Mouse (Mus musculus) forebrain, embryonic 15.5 days (tissue): ENCODE measurements around the gene Iqcj. TPM values are rescaled to one million over a fixed set of nuclear protein-coding genes. Genes with fewer than 3 reads are reported as not detected.
"Not testable (repeated sequence)": the region's sequence is repeated elsewhere in the genome, so short reads cannot be mapped to it uniquely, and the experiment has no call there.

Experiments used
- ATAC-seq: fragments of 200-750 bp; cut with Nextera tagmentation; replicated peaks from 2 replicates; pipeline ENCODE4 v1.8.0; 2017; ENCODE audit warnings: mild to moderate bottlenecking, moderate TSS enrichment, moderate library complexity
- H3K27ac ChIP-seq: fragments of 300-500 bp; sonication (generic); replicated peaks from 2 replicates; pipeline ENCODE4 v1.5.1; 2015; ENCODE audit warnings: mild to moderate bottlenecking, inconsistent platforms
- H3K27me3 ChIP-seq: fragments of 300-500 bp; sonication (generic); 2 replicates; pipeline ENCODE4 v1.6.1; 2015; ENCODE audit warnings: inconsistent platforms
- H3K36me3 ChIP-seq: fragments of 300-500 bp; sonication (generic); 2 replicates; pipeline ENCODE4 v1.6.1; 2015; ENCODE audit warnings: mild to moderate bottlenecking, inconsistent platforms
- H3K4me1 ChIP-seq: fragments of 300-500 bp; sonication (generic); 2 replicates; pipeline ENCODE4 v1.6.1; 2015; ENCODE audit warnings: inconsistent platforms
- H3K4me2 ChIP-seq: fragments of 300-500 bp; sonication (generic); replicated peaks from 2 replicates; pipeline ENCODE4 v1.6.1; 2015; ENCODE audit warnings: mild to moderate bottlenecking, inconsistent platforms
- H3K4me3 ChIP-seq: fragments of 300-500 bp; sonication (generic); 2 replicates; pipeline ENCODE4 v1.5.1; 2015; ENCODE audit warnings: mild to moderate bottlenecking, inconsistent platforms
- H3K9ac ChIP-seq: fragments of 300-500 bp; sonication (generic); replicated peaks from 2 replicates; pipeline ENCODE4 v1.6.1; 2015; ENCODE audit warnings: mild to moderate bottlenecking, inconsistent platforms
- H3K9me3 ChIP-seq: fragments of 300-500 bp; sonication (generic); 2 replicates; pipeline ENCODE4 v1.6.1; 2016; ENCODE audit warnings: inconsistent platforms
- WGBS: fragments of 180-500 bp; shearing (Covaris S2); methylation state at CpG from one replicate; pipeline ENCODE4 v1.1.7; 2015; ENCODE audit warnings: mixed read lengths; 5-methylcytosine and 5-hydroxymethylcytosine counted together
- polyA plus RNA-seq: library from polyadenylated mRNA; unstranded; fragments of >200 nt; fragmentation: Nextera tagmentation; extraction: Ambion mirVana; gene quantifications from 2 replicates; pipeline ENCODE4 v1.2.1, GENCODE M21; 2015

Iqcj gene
- polyA plus RNA-seq, 1 experiment from 2014 or later, result 0.93 TPM

DNA sequence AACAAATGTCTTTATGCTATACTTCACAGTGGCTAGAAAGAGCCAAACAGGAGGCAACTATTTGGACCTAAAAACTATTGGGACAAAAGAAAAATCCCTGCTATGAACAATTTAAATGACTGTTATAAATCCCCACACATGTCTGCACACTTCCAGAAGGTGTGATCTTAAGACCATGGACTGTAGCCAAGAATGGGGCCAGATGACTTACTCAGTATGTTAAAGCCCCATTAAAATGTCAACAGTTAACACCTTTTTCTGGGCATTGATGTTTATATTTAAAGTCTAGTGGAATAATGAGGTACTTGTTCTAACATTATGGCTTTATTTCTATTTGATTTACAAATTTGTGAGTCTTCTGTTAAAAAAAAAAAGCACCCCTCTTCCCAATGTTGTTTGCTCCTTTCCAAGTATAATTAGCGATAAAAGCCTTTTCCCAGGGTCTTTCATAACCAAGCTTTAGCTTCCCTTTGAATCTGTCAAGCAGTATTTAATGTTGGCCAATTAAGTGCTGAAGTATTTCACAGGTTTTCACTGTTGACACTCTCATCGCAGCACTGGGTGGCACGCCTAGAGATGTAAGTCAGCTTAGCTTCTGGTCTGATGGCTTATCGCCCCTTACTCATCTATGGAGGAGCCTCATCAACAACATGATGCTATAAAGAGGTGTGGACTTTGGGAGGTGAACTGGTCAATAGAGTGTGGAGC, 204.9 kb downstream of the Iqcj start:
- peak; percentile 78 for ATAC-seq
- H3K9ac ChIP-seq, result no peak overlapping the region
- no peaks in the 10 kb centered on the region for H3K9me3 ChIP-seq
- H3K27ac ChIP-seq, result peak overlapping the region; percentile 24; the same call in 1 of the 2 replicates
- no peak overlapping the region for H3K4me3 ChIP-seq
- H3K27me3 ChIP-seq, result no peaks in the 10 kb centered on the region
- H3K36me3 ChIP-seq, result no peaks in the 10 kb centered on the region
- H3K4me2 ChIP-seq, result no peak overlapping the region
- 32% methylated on average over 4 of the region's 4 CpGs for WGBS
- peaks cover 10% of the 10 kb centered on the region; the same call in 1 of the 2 replicates for H3K4me1 ChIP-seq

DNA sequence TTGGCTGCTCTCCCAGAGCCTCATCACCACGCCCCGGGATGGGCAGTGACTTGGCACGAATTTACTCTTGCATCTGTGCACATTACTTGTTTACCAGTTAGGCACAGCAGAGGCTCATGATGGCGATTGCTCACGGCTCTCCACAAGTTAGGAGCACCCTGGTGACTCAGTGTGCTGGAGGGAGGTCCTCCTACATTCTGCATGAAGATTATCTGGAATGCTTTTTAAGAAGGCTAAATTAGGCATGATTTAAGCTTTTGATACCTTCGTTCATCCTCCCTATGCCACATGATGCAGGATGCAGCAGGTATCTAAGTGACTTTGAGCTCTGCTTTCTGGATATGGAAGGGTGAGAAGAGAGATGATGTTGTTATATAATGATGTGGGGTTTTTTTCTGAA, 207.5 kb downstream of the Iqcj start:
- 83% methylated on average over 6 of the region's 6 CpGs for WGBS
- not testable (repeated sequence) for H3K4me1 ChIP-seq, H3K9ac ChIP-seq, H3K9me3 ChIP-seq, H3K4me3 ChIP-seq, H3K27me3 ChIP-seq, H3K4me2 ChIP-seq, ATAC-seq, H3K27ac ChIP-seq, H3K36me3 ChIP-seq

DNA sequence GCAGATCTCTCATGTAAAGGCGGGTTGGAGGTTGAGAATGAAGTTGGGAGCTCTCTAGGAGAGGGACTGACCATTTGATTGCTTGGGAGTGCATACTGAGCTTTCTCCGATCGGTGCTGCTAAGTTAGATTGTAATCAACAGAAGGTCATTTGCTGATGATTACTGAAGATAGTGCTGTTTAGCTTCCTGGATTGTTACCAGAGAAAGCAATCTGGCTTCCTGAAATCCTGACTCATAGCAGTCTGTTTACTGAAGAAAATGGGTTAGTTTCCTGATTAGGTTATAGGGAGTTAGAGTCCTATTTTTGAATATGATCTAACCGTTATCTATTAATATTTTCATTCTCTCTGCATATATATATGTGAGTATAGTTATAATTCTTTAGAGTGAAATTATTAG, 209.3 kb downstream of the Iqcj start:
- Histone ChIP-seq H3K36me3 (no peaks in the 10 kb centered on the region), H3K27ac (no peak overlapping the region), H3K4me1 (peaks cover 9% of the 10 kb centered on the region; the same call in 1 of the 2 replicates), H3K27me3 (no peaks in the 10 kb centered on the region), H3K9ac (no peak overlapping the region), H3K4me2 (no peak overlapping the region), H3K9me3 (no peaks in the 10 kb centered on the region), H3K4me3 (no peak overlapping the region)
- no peak for ATAC-seq
- 78% methylated on average over 4 of the region's 4 CpGs for WGBS

DNA sequence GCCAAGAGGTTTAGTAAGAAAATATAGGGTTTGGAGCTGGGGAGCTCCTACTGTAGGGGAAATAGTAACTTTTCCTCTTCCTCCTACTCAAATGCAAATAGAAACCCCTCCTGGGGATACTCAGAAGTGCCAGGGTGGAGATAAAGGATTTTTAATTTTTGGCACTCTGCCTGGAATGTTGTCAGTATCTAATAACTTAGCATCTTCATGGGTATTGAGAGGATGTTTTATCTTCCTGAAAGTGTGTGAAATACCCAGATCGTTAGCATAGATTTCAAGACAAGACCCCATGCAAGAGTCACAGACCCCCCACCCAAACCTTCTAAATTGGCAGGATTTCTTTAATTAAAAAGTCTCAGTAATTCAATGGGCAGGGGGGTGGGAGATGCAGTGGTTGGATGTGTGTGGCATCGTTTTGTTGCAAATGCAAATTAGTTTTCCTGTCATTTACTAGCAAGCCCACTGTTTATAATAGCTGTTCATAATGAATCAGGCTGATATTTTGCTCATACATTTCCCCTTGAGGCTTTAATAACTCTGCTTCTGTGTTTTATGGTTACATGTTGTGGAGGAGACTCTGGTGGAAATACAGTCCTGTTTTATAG, 213.2 kb downstream of the Iqcj start:
- Histone ChIP-seq H3K36me3 (no peaks in the 10 kb centered on the region), H3K9me3 (no peaks in the 10 kb centered on the region), H3K27ac (no peak overlapping the region), H3K4me3 (no peak overlapping the region), H3K4me1 (0 out of 2 replicates have a peak, but pooled peaks cover 3% of the 10 kb centered on the region), H3K27me3 (no peaks in the 10 kb centered on the region), H3K9ac (no peak overlapping the region), H3K4me2 (no peak overlapping the region)
- WGBS, result 17% methylated on average over 2 of the region's 2 CpGs
- no peak for ATAC-seq

Other genes starting within 250 kb of the Iqcj start
- gene Iqschfp, start within 50 bp of the Iqcj start, polyA plus RNA-seq, result 3.3 and 4.5 TPM in 2 replicates
- gene Schip1, start 172.6 kb downstream of the Iqcj start, polyA plus RNA-seq, result 181 TPM in 2 replicates